16 mouse cellular contexts compared by ENCODE assay signal in the genomic region with DNA sequence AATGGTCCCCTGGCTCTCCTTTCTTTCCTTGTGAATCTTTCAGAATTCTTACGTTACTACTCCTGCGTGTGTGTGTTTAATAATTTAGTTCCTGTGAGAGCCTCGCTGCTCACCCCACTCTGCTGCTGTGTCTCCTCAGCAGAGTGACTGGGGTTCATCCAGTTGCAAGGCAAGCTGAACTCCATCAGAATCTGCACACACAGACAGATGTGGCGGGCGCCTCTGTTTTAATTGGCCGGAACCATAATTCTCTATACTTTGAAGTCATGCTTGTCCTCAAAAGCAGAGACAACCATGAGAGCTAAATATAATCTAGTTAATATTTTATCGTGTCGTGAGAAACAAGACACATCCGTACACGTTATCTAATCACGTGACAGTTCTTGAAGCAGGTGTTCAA.
DNase-seq lines count a peak whose midpoint lies in the region; ATAC-seq and TF ChIP-seq lines count a peak whose summit lies in the region.
"Had no signal": no experiment of that assay in that cellular context is flagged by ENCODE, and none has a peak within 500 bp of the region (broad histone marks: within the 10 kb centered on the region; RNA-seq: fewer than 3 reads in every experiment).

No protein-coding gene starts in this region.

- no peaks in the 10 kb centered on the region for H3K27me3 ChIP-seq in heart, embryonic 14.5 days (ENCODE audit: control insufficient read depth, insufficient read depth, low read length)
- no peaks in the 10 kb centered on the region for H3K27me3 ChIP-seq in small intestine, adult 2 months (ENCODE audit: control insufficient read depth, insufficient read depth, low read length)
- H3K27me3 ChIP-seq in forebrain, embryonic 16.5 days (replicated peaks; ENCODE audit: control insufficient read depth, insufficient read depth, low read length) = no peaks in the 10 kb centered on the region
- H3K27me3 ChIP-seq: forebrain, embryonic 12.5 days; midbrain, embryonic 15.5 days had no signal

- no peak for ATAC-seq in heart, embryonic 14.5 days (ENCODE audit: insufficient number of reproducible peaks, insufficient read depth, low FRiP score, low read depth)
- ATAC-seq in forebrain, embryonic 16.5 days = no peak
- ATAC-seq: midbrain, embryonic 15.5 days had no signal

- intact Hi-C loops in heart, postnatal 14 days (cut with DNase I) = loop anchor here (5.0 kb wide), 2 partner anchors 100 to 180 kb away; no protein-coding TSS in a partner anchor

- 70% methylated on average over 11 of the region's 11 CpGs for WGBS in heart, embryonic 14.5 days
- 25% methylated on average over 11 of the region's 11 CpGs for WGBS in small intestine, adult 2 months
- 95% methylated on average over 11 of the region's 11 CpGs for WGBS in forebrain, embryonic 16.5 days

- no peak for TF ChIP-seq POLR2A in small intestine, adult 2 months (IDR thresholded peaks at IDR 0.05; ENCODE audit: low read depth, low read length)

- no peak overlapping the region for H3K4me3 ChIP-seq in heart, embryonic 14.5 days (ENCODE audit: control insufficient read depth in 1 of 2, insufficient read depth in 1 of 2, low read depth in 1 of 2, low read length in 2 of 2)
- no peak overlapping the region for H3K4me3 ChIP-seq in small intestine, adult 2 months (ENCODE audit: low read depth, low read length)
- H3K4me3 ChIP-seq in forebrain, embryonic 16.5 days (replicated peaks; ENCODE audit: low read length) = no peak overlapping the region
- H3K4me3 ChIP-seq: forebrain, embryonic 12.5 days; midbrain, embryonic 15.5 days; myocyte had no signal

- H3K4me2 ChIP-seq in heart, embryonic 14.5 days (ENCODE audit: low read length) = no peak overlapping the region
- no peak overlapping the region for H3K4me2 ChIP-seq in forebrain, embryonic 16.5 days (ENCODE audit: low read length)
- H3K4me2 ChIP-seq: forebrain, embryonic 12.5 days; liver, embryonic 11.5 days; midbrain, embryonic 15.5 days had no signal

- no peak for DNase-seq in heart, postnatal 14 days
- peak; percentile 52 for DNase-seq in kidney, postnatal 10 days
- no peak for DNase-seq in kidney, postnatal 25 days
- DNase-seq in cerebellum, postnatal 4 days (ENCODE audit: low spot score in 2 of 2) = no peak
- DNase-seq: adrenal gland, adult 8-10 months; cerebellum, adult 8-10 months; gastrocnemius, postnatal 14 days; lung, adult 18-20 months; lung, postnatal 36 days had no signal

- peaks cover 10% of the 10 kb centered on the region; the same call in 1 of the 2 replicates for H3K36me3 ChIP-seq in heart, embryonic 14.5 days (ENCODE audit: control insufficient read depth, insufficient read depth, low read length)
- peaks cover 3% of the 10 kb centered on the region; the same call in 1 of the 2 replicates for H3K36me3 ChIP-seq in small intestine, adult 2 months (ENCODE audit: control insufficient read depth, insufficient read depth, low read length)
- H3K36me3 ChIP-seq in forebrain, embryonic 16.5 days (ENCODE audit: control insufficient read depth, insufficient read depth) = no peaks in the 10 kb centered on the region
- H3K36me3 ChIP-seq: forebrain, embryonic 12.5 days; midbrain, embryonic 15.5 days had no signal

- no peaks in the 10 kb centered on the region for H3K9me3 ChIP-seq in heart, embryonic 14.5 days (ENCODE audit: control insufficient read depth, low read length)
- no peaks in the 10 kb centered on the region for H3K9me3 ChIP-seq in forebrain, embryonic 16.5 days (ENCODE audit: control insufficient read depth, low read length)
- H3K9me3 ChIP-seq: forebrain, embryonic 12.5 days; midbrain, embryonic 15.5 days had no signal

- H3K4me1 ChIP-seq in heart, embryonic 14.5 days (ENCODE audit: control insufficient read depth in 2 of 2, insufficient read depth in 2 of 2, low read length in 2 of 2) = peaks cover 38 to 80% of the 10 kb centered on the region in 2 experiments
- H3K4me1 ChIP-seq in small intestine, adult 2 months (ENCODE audit: control insufficient read depth, insufficient read depth, insufficient read length, low read length) = peaks cover 35% of the 10 kb centered on the region; the same call in 1 of the 2 replicates
- H3K4me1 ChIP-seq in forebrain, embryonic 16.5 days (replicated peaks; ENCODE audit: control insufficient read depth, insufficient read depth, low read length) = peaks cover 4% of the 10 kb centered on the region

- TF ChIP-seq CTCF in small intestine, adult 2 months (IDR thresholded peaks at IDR 0.05; ENCODE audit: extremely low read depth, insufficient read length, insufficient replicate concordance, low read depth, low read length) = no peak

- H3K27ac ChIP-seq in heart, embryonic 14.5 days (replicated peaks in 1 of 2; ENCODE audit: control insufficient read depth in 1 of 2, insufficient read depth in 1 of 2, low read depth in 2 of 2, low read length in 2 of 2) = peak overlapping the region; percentile 92
- peak overlapping the region; percentile 53; the same call in 1 of the 2 replicates for H3K27ac ChIP-seq in small intestine, adult 2 months (ENCODE audit: insufficient read depth, low read depth, low read length)
- no peak overlapping the region for H3K27ac ChIP-seq in forebrain, embryonic 16.5 days (ENCODE audit: low read length)
- H3K27ac ChIP-seq: forebrain, embryonic 12.5 days; midbrain, embryonic 15.5 days had no signal

- no peak overlapping the region for H3K9ac ChIP-seq in heart, embryonic 14.5 days (ENCODE audit: low read length)
- H3K9ac ChIP-seq in forebrain, embryonic 16.5 days (replicated peaks; ENCODE audit: low read depth, low read length) = no peak overlapping the region
- H3K9ac ChIP-seq: forebrain, embryonic 12.5 days; midbrain, embryonic 15.5 days had no signal
